Mouse (Mus musculus): ENCODE data around the gene Iqschfp. TPM values are rescaled to one million over a fixed set of nuclear protein-coding genes. Genes with fewer than 3 reads are reported as not detected.
A peak's percentile ranks its signal among the peaks of the same experiment; 100 is the strongest.

Gene Iqschfp
- polyA plus RNA-seq, 1 experiment from 2014 or later: 4.7 TPM

- peak overlapping the region; percentile 91 for H3K4me2 ChIP-seq (ENCODE audit: low read depth, low read length)
- peak overlapping the region; percentile 72 for H3K4me3 ChIP-seq (ENCODE audit: low read depth, low read length)
- no peaks in the 10 kb centered on the region for H3K9me3 ChIP-seq (ENCODE audit: control insufficient read depth, low read length)
- WGBS: under 1% methylated on average over 65 of the region's 70 CpGs
- peak overlapping the region; percentile 81 for H3K27ac ChIP-seq (ENCODE audit: low read depth, low read length)
- H3K36me3 ChIP-seq (ENCODE audit: control insufficient read depth, insufficient read depth, low read length): no peaks in the 10 kb centered on the region
- peak overlapping the region; percentile 71 for H3K9ac ChIP-seq (replicated peaks; ENCODE audit: low read depth, low read length)
- 0 out of 2 replicates have a peak, but pooled peaks cover 9% of the 10 kb centered on the region for H3K4me1 ChIP-seq (ENCODE audit: control insufficient read depth, insufficient read depth, low read length)
- H3K27me3 ChIP-seq (ENCODE audit: control insufficient read depth, insufficient read depth, low read length): no peaks in the 10 kb centered on the region
- ATAC-seq (ENCODE audit: low read depth): peak; percentile 81
Observed at GRCm38 (mm10) chr3:68493586-68494295, 601.7 kb downstream of the Iqschfp start.

GRCm38 (mm10) chr3:68494296-68495095 lies 602.5 kb downstream of the Iqschfp start:
- peak overlapping the region; percentile 72 for H3K4me3 ChIP-seq (ENCODE audit: low read depth, low read length)
- H3K4me2 ChIP-seq (ENCODE audit: low read depth, low read length): peak overlapping the region; percentile 91
- no peaks in the 10 kb centered on the region for H3K36me3 ChIP-seq (ENCODE audit: control insufficient read depth, insufficient read depth, low read length)
- no peaks in the 10 kb centered on the region for H3K9me3 ChIP-seq (ENCODE audit: control insufficient read depth, low read length)
- H3K4me1 ChIP-seq (ENCODE audit: control insufficient read depth, insufficient read depth, low read length): 0 out of 2 replicates have a peak, but pooled peaks cover 9% of the 10 kb centered on the region
- ATAC-seq (ENCODE audit: low read depth): peak; percentile 56
- under 1% methylated on average over 56 of the region's 68 CpGs for WGBS
- H3K9ac ChIP-seq (replicated peaks; ENCODE audit: low read depth, low read length): peak overlapping the region; percentile 71
- peak overlapping the region; percentile 69 for H3K27ac ChIP-seq (ENCODE audit: low read depth, low read length)
- no peaks in the 10 kb centered on the region for H3K27me3 ChIP-seq (ENCODE audit: control insufficient read depth, insufficient read depth, low read length)

DNA sequence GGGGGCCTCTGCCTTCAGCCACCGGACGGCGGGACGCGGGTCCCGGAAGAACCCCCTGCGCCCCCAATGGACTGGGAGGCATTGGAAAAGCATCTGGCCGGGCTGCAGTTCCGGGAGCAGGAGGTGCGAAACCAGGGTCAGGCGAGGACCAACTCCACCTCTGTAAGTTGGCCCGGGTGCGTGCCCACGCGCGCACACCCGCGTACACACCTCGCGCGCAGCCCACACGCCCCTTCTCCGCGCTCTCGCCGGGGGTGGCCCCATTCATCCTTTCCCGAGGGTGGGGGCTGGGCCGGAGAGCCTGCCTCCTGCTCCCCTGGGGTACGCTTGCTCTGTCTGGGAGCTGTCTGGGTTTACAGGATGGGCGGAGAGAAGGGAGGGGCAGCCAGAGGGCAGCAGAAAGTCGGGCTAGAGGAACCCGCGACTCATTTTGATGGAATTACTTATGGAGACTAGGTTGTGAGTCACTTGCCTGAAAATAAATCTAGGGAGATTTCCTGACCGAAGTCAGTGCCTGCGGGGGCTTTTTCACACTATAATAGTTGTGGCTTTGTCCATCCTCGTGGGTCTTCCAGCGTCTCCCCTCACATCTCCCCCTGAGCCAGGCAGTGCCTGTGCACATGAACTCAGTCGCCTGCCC lies 603.2 kb downstream of the Iqschfp start:
- Histone ChIP-seq H3K27me3 (ENCODE audit: control insufficient read depth, insufficient read depth, low read length) (no peaks in the 10 kb centered on the region), H3K4me3 (ENCODE audit: low read depth, low read length) (peak overlapping the region; percentile 72), H3K4me1 (ENCODE audit: control insufficient read depth, insufficient read depth, low read length) (0 out of 2 replicates have a peak, but pooled peaks cover 9% of the 10 kb centered on the region), H3K27ac (ENCODE audit: low read depth, low read length) (peak overlapping the region; percentile 69), H3K9ac (replicated peaks; ENCODE audit: low read depth, low read length) (peak overlapping the region; percentile 71), H3K4me2 (ENCODE audit: low read depth, low read length) (peak overlapping the region; percentile 91), H3K9me3 (ENCODE audit: control insufficient read depth, low read length) (no peaks in the 10 kb centered on the region), H3K36me3 (ENCODE audit: control insufficient read depth, insufficient read depth, low read length) (no peaks in the 10 kb centered on the region)
- WGBS: under 1% methylated on average over 38 of the region's 38 CpGs
- peak; percentile 57 for ATAC-seq (ENCODE audit: low read depth)

DNA sequence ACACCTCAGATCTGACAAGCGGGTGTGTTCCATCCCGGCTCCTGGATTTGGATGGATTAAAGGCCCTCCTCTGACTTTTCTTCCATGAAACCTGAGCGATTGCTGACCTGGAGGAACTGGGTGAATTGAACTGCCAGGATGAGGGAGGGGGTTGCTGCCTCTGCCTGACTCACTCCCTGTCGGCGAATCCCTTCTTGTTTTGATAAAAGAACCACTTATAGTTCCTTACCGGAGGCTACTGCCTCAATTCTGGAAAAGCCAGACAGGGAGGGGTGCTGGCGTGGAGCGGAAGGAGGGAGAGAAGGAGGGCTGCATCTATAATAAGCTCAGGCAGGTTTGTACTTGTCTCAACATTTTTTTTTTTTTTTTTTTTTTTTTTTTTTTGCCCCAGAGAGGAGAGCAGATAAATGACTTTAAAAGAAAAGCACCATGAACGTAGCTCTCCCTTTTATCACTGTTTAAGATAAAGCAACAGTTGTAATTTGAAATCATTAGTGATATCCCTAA lies 603.8 kb downstream of the Iqschfp start:
- peak overlapping the region; percentile 72 for H3K4me3 ChIP-seq (ENCODE audit: low read depth, low read length)
- H3K4me1 ChIP-seq (ENCODE audit: control insufficient read depth, insufficient read depth, low read length): 0 out of 2 replicates have a peak, but pooled peaks cover 9% of the 10 kb centered on the region
- no peaks in the 10 kb centered on the region for H3K36me3 ChIP-seq (ENCODE audit: control insufficient read depth, insufficient read depth, low read length)
- H3K9me3 ChIP-seq (ENCODE audit: control insufficient read depth, low read length): no peaks in the 10 kb centered on the region
- peak overlapping the region; percentile 91 for H3K4me2 ChIP-seq (ENCODE audit: low read depth, low read length)
- H3K27ac ChIP-seq (ENCODE audit: low read depth, low read length): peak overlapping the region; percentile 69
- no peak for ATAC-seq (ENCODE audit: low read depth)
- WGBS: under 1% methylated on average over 9 of the region's 9 CpGs
- H3K9ac ChIP-seq (replicated peaks; ENCODE audit: low read depth, low read length): peak overlapping the region; percentile 71
- no peaks in the 10 kb centered on the region for H3K27me3 ChIP-seq (ENCODE audit: control insufficient read depth, insufficient read depth, low read length)

GRCm38 (mm10) chr3:68496513-68496912 lies 604.5 kb downstream of the Iqschfp start:
- 55% methylated on average over 6 of the region's 6 CpGs for WGBS
- no peak for ATAC-seq (ENCODE audit: low read depth)
- Histone ChIP-seq H3K9ac (replicated peaks; ENCODE audit: low read depth, low read length) (0 out of 2 replicates have a peak overlapping the region, but pooled peaks have one; percentile 7), H3K36me3 (ENCODE audit: control insufficient read depth, insufficient read depth, low read length) (no peaks in the 10 kb centered on the region), H3K9me3 (ENCODE audit: control insufficient read depth, low read length) (no peaks in the 10 kb centered on the region), H3K4me2 (ENCODE audit: low read depth, low read length) (peak overlapping the region; percentile 91), H3K27ac (ENCODE audit: low read depth, low read length) (no peak overlapping the region), H3K4me1 (ENCODE audit: control insufficient read depth, insufficient read depth, low read length) (0 out of 2 replicates have a peak, but pooled peaks cover 9% of the 10 kb centered on the region), H3K4me3 (ENCODE audit: low read depth, low read length) (peak overlapping the region; percentile 72), H3K27me3 (ENCODE audit: control insufficient read depth, insufficient read depth, low read length) (no peaks in the 10 kb centered on the region)

- Histone ChIP-seq H3K27ac (ENCODE audit: low read depth, low read length) (no peak overlapping the region), H3K4me1 (ENCODE audit: control insufficient read depth, insufficient read depth, low read length) (0 out of 2 replicates have a peak, but pooled peaks cover 5% of the 10 kb centered on the region), H3K9ac (replicated peaks; ENCODE audit: low read depth, low read length) (no peak overlapping the region), H3K4me2 (ENCODE audit: low read depth, low read length) (no peak overlapping the region), H3K9me3 (ENCODE audit: control insufficient read depth, low read length) (no peaks in the 10 kb centered on the region), H3K4me3 (ENCODE audit: low read depth, low read length) (no peak overlapping the region), H3K36me3 (ENCODE audit: control insufficient read depth, insufficient read depth, low read length) (no peaks in the 10 kb centered on the region), H3K27me3 (ENCODE audit: control insufficient read depth, insufficient read depth, low read length) (no peaks in the 10 kb centered on the region)
- ATAC-seq (ENCODE audit: low read depth): no peak
- 83% methylated on average over 6 of the region's 6 CpGs for WGBS
Observed at GRCm38 (mm10) chr3:68499532-68500152, 607.6 kb downstream of the Iqschfp start.

DNA sequence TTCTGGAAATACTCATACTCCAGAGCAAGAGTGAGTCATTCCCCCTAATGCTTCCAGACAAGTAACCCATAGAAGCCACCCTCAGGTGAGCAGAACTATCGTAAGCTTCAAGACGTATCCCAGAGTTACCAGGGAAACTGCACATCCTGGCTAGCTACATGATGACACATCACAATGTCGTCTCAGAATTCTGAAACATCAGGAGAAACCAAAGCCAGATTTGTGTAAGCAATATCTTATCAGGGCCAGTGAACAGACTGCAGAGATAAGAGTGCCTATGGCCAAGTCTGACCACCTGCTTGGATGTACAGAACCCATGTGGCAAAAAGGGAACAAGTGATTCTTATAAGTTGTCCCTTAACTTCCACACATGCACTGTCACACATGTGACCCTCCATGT lies 612.8 kb downstream of the Iqschfp start:
- Histone ChIP-seq H3K9ac (replicated peaks; ENCODE audit: low read depth, low read length) (no peak overlapping the region), H3K4me2 (ENCODE audit: low read depth, low read length) (no peak overlapping the region), H3K27ac (ENCODE audit: low read depth, low read length) (no peak overlapping the region), H3K4me3 (ENCODE audit: low read depth, low read length) (no peak overlapping the region), H3K4me1 (ENCODE audit: control insufficient read depth, insufficient read depth, low read length) (no peaks in the 10 kb centered on the region), H3K9me3 (ENCODE audit: control insufficient read depth, low read length) (no peaks in the 10 kb centered on the region), H3K36me3 (ENCODE audit: control insufficient read depth, insufficient read depth, low read length) (no peaks in the 10 kb centered on the region), H3K27me3 (ENCODE audit: control insufficient read depth, insufficient read depth, low read length) (no peaks in the 10 kb centered on the region)
- 90% methylated on average over 3 of the region's 3 CpGs for WGBS
- ATAC-seq (ENCODE audit: low read depth): no peak

- Histone ChIP-seq H3K4me1 (ENCODE audit: control insufficient read depth, insufficient read depth, low read length) (no peaks in the 10 kb centered on the region), H3K4me3 (ENCODE audit: low read depth, low read length) (no peak overlapping the region), H3K4me2 (ENCODE audit: low read depth, low read length) (no peak overlapping the region), H3K9me3 (ENCODE audit: control insufficient read depth, low read length) (no peaks in the 10 kb centered on the region), H3K9ac (replicated peaks; ENCODE audit: low read depth, low read length) (no peak overlapping the region), H3K27ac (ENCODE audit: low read depth, low read length) (no peak overlapping the region), H3K27me3 (ENCODE audit: control insufficient read depth, insufficient read depth, low read length) (no peaks in the 10 kb centered on the region), H3K36me3 (ENCODE audit: control insufficient read depth, insufficient read depth, low read length) (no peaks in the 10 kb centered on the region)
- ATAC-seq (ENCODE audit: low read depth): no peak
- WGBS: 73% methylated on average over 7 of the region's 7 CpGs
Observed at GRCm38 (mm10) chr3:68506769-68507318, 614.8 kb downstream of the Iqschfp start.

Data from neural tube, embryonic 14.5 days (tissue).